Mouse (Mus musculus): ENCODE results near the gene Clps.
"Not testable (repeated sequence)": the region's sequence is repeated elsewhere in the genome, so short reads cannot be mapped to it uniquely, and the experiment has no call there.

The Clps gene

GRCm38 (mm10) chr17:28560598-28560997 lies at the start of gene Clps:
TSS of gene Clps (minus strand) at chr17:28560766.
- DNase-seq (ENCODE audit: extremely low read depth, low read depth): no peak

- DNase-seq (ENCODE audit: extremely low read depth, low read depth): no peak
Measured at GRCm38 (mm10) chr17:28609543-28609942, 49.0 kb upstream of the Clps start.

- DNase-seq (ENCODE audit: extremely low read depth, low read depth): no peak
Measured at GRCm38 (mm10) chr17:28601557-28602250, 41.1 kb upstream of the Clps start.

- DNase-seq (ENCODE audit: extremely low read depth, low read depth): no peak
Measured at GRCm38 (mm10) chr17:28600780-28601179, 40.2 kb upstream of the Clps start.

- DNase-seq (ENCODE audit: extremely low read depth, low read depth): no peak
Measured at GRCm38 (mm10) chr17:28593965-28594364, 33.4 kb upstream of the Clps start.

GRCm38 (mm10) chr17:28592998-28593397 lies 32.4 kb upstream of the Clps start:
- no peak for DNase-seq (ENCODE audit: extremely low read depth, low read depth)

GRCm38 (mm10) chr17:28591476-28591875 lies 30.9 kb upstream of the Clps start:
- peak; percentile 46 for DNase-seq (ENCODE audit: extremely low read depth, low read depth)

- DNase-seq (ENCODE audit: extremely low read depth, low read depth): no peak
Measured at GRCm38 (mm10) chr17:28590596-28590995, 30.0 kb upstream of the Clps start.

- DNase-seq (ENCODE audit: extremely low read depth, low read depth): no peak
Measured at GRCm38 (mm10) chr17:28588591-28588990, 28.0 kb upstream of the Clps start.

- no peak for DNase-seq (ENCODE audit: extremely low read depth, low read depth)
Measured at GRCm38 (mm10) chr17:28586509-28586908, 25.9 kb upstream of the Clps start.

GRCm38 (mm10) chr17:28581056-28581455 lies 20.5 kb upstream of the Clps start:
- no peak for DNase-seq (ENCODE audit: extremely low read depth, low read depth)

GRCm38 (mm10) chr17:28580396-28580795 lies 19.8 kb upstream of the Clps start:
- peak; percentile 36 for DNase-seq (ENCODE audit: extremely low read depth, low read depth)

GRCm38 (mm10) chr17:28575244-28576125 lies 14.9 kb upstream of the Clps start, which contains the start of gene Lhfpl5:
TSS of gene Lhfpl5 (plus strand) at chr17:28575641.
- DNase-seq (ENCODE audit: extremely low read depth, low read depth): no peak

- DNase-seq (ENCODE audit: extremely low read depth, low read depth): no peak
Measured at GRCm38 (mm10) chr17:28572941-28573340, 12.4 kb upstream of the Clps start.

GRCm38 (mm10) chr17:28572521-28572920 lies 12.0 kb upstream of the Clps start:
- DNase-seq (ENCODE audit: extremely low read depth, low read depth): no peak

GRCm38 (mm10) chr17:28571868-28572267 lies 11.3 kb upstream of the Clps start:
- no peak for DNase-seq (ENCODE audit: extremely low read depth, low read depth)

GRCm38 (mm10) chr17:28567541-28567940 lies 7.0 kb upstream of the Clps start:
- no peak for DNase-seq (ENCODE audit: extremely low read depth, low read depth)

GRCm38 (mm10) chr17:28565181-28565580 lies 4.6 kb upstream of the Clps start:
- no peak for DNase-seq (ENCODE audit: extremely low read depth, low read depth)

GRCm38 (mm10) chr17:28561613-28562012 lies 1.0 kb upstream of the Clps start:
- no peak for DNase-seq (ENCODE audit: extremely low read depth, low read depth)

GRCm38 (mm10) chr17:28557772-28558171 lies 2.8 kb downstream of the Clps start:
- DNase-seq (ENCODE audit: extremely low read depth, low read depth): no peak

- DNase-seq (ENCODE audit: extremely low read depth, low read depth): no peak
Measured at GRCm38 (mm10) chr17:28556635-28557396, 3.8 kb downstream of the Clps start.

- DNase-seq (ENCODE audit: extremely low read depth, low read depth): not testable (repeated sequence)
Measured at GRCm38 (mm10) chr17:28554021-28554420, 6.5 kb downstream of the Clps start.

Data from MEL-GATA-1-ER (cell line).